Mouse (Mus musculus) brain, embryonic 14.5 days (tissue): Measurements from ENCODE around the gene Nfatc3.

ENCODE experiments used
- CTCF ChIP-seq: fragments of 200-500 bp; IDR thresholded peaks from 2 replicates; pipeline ENCODE4 v1.5.1; 2012; ENCODE audit warnings: inconsistent platforms, mild to moderate bottlenecking, moderate library complexity, borderline replicate concordance; ENCODE audit not compliant: insufficient read depth, insufficient read length; ENCODE audit errors: extremely low read depth
- POLR2A ChIP-seq: fragments of 200-500 bp; IDR thresholded peaks from 2 replicates; pipeline ENCODE4 v1.6.1; 2012; ENCODE audit warnings: mild to moderate bottlenecking, inconsistent platforms, borderline replicate concordance; ENCODE audit not compliant: poor library complexity, insufficient read depth, insufficient read length, severe bottlenecking; ENCODE audit errors: extremely low read depth

- TF ChIP-seq POLR2A (no peak), CTCF (no peak)
Measured at GRCm38 (mm10) chr8:106134751-106135571, 76.3 kb downstream of the Nfatc3 start.
